Mouse (Mus musculus): ENCODE measurements around the gene Sike1. TPM values are rescaled to one million over a fixed set of nuclear protein-coding genes. Genes with fewer than 3 reads are reported as not detected.

Sike1 gene
- total RNA-seq, 2 experiments from 2014 or later = 60.9 to 72.9 TPM

DNA sequence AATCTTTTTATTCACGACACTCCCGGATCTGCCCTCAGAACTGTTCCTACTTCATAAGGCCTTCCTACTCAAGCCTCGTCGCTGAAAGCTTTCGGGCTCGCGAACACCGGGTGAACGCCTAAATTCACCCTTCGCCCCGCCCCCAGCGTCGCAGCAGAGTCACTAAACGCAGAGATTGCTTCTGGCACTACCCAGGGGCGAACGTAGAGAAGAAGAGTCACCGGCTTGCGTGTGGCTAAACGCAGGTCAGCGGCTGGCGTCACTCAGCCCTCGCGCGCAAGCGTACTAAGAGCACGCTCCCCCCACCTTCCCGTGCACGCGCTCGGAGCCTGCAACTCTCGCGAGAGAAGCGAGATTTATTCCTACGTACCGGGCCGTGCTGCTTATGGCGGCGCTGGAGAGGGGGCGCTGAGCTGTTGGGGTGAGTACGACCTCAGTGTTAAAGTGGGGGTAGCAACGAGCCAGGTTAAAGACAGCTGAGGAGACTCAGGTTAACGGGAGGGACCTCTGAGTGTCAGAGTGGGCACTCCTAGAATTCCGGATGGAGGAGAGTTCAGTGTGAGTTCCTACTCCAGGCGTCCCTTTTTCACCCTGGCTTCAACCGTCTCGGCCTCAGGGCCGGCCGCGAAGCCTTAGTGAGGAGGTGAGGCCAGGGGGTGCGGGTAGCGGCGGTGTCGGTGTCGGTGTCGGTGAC lies 24.9 kb downstream of the Sike1 start, which contains the start of gene Csde1:
TSS of gene Csde1 (plus strand) at position 178 of the 694 bp plus-strand sequence.
- intact Hi-C loops (cut with DNase I) = loop anchor here (1.0 kb wide), 1 partner anchor 25 kb away; the partner anchor contains the start of gene Sike1
- peak; percentile 97 to 98 for DNase-seq (ENCODE audit: low spot score in 2 of 2)

- intact Hi-C loops (cut with DNase I) = loop anchor here (1.0 kb wide), 1 partner anchor 26 kb away; the partner anchor contains the start of gene Sike1
These were observed 25.6 kb downstream of the Sike1 start for GRCm38 (mm10) chr3:103020943-103021638.

DNA sequence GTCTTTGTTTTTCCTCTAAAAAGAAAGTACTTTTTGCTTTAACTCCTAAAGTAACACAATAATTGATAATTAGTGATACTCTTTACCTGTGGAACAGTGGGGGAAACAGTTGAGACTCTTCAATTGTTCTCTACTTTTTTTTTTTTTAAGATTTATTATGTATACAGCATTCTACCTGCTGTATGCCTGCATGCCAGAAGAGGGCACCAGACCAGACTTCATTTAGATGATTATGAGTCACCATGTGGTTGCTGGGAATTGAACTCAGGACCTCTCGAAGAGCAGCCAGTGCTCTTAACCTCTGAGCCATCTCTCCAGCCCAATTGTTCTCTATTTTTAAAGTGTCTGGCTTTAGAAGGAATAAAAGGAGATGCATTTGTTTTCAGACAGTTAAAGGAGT lies 30.7 kb downstream of the Sike1 start:
- intact Hi-C loops (cut with DNase I) = no loop called here
- no peak for DNase-seq (ENCODE audit: low spot score in 2 of 2)

More at GRCm38 (mm10) chr3:103020943-103021638, 25.6 kb downstream of the Sike1 start:
- peak; percentile 90 to 92 for DNase-seq (ENCODE audit: low spot score in 2 of 2)

GRCm38 (mm10) chr3:103040285-103040684 lies 44.8 kb downstream of the Sike1 start:
- no peak for DNase-seq (ENCODE audit: low spot score in 2 of 2)
- intact Hi-C loops (cut with DNase I) = no loop called here

- intact Hi-C loops (cut with DNase I) = no loop called here
- no peak for DNase-seq (ENCODE audit: low spot score in 2 of 2)
These were observed 45.4 kb downstream of the Sike1 start for GRCm38 (mm10) chr3:103040861-103041379.

DNA sequence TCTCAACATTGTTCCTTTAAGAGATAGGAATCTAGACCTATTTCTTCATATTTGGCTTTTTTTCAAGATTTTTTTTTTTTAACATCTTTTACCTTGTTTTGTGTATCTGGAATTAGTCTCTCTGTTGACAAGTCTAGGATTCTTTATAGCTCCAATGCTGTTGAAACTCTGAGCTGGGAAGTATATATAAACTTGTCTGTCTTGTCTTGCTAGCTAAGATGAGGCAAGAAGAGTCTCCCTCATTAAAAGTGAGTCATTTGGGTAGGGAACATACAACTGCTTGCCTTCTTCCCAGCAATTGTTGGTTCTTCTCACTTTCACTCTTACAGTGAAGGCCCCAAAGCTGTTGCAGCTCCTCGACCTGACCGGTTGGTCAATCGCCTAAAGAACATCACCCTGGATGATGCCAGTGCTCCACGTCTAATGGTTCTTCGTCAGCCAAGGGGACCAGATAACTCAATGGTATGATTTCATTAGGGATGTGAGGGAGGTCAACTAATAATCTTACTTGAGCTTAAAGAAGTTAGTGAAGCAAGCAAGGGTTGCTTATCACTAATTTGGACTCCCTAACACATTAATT lies 60.6 kb downstream of the Sike1 start:
- no peak for DNase-seq (ENCODE audit: low spot score in 2 of 2)
- intact Hi-C loops (cut with DNase I) = loop anchor here (10.0 kb wide), 1 partner anchor 299 kb away; no protein-coding TSS in a partner anchor

- intact Hi-C loops (cut with DNase I) = loop anchor here (2.0 to 10.0 kb wide), 2 partner anchors 113 to 297 kb away; partner anchors contain the start of gene Bcas2
- DNase-seq (ENCODE audit: low spot score in 2 of 2) = peak in 1 of 2 experiments; percentile 9
These were observed 62.2 kb downstream of the Sike1 start for GRCm38 (mm10) chr3:103057752-103058151.

Other genes with a start within 250 kb of the Sike1 start
- not detected for gene Tshb, start 213.0 kb upstream of the Sike1 start, total RNA-seq (2021)
- gene Sycp1, start 59.6 kb upstream of the Sike1 start, total RNA-seq (2021) = not detected
- gene Nr1h5, start 31.6 kb upstream of the Sike1 start, total RNA-seq (2021) = not detected
- 100 to 1,000 TPM; 233 to 247 TPM for gene Csde1, start 24.7 kb downstream of the Sike1 start, total RNA-seq (2021)
- 10 to 100 TPM; 68.0 to 83.4 TPM for gene Nras, start 62.6 kb downstream of the Sike1 start, total RNA-seq (2021)
- gene Ampd1, start 78.3 kb downstream of the Sike1 start, total RNA-seq (2021) = not detected
- under 1 TPM; 0.39 to 0.45 TPM for gene Dennd2c, start 106.9 kb downstream of the Sike1 start, total RNA-seq (2021)
- gene Bcas2, start 175.9 kb downstream of the Sike1 start, total RNA-seq (2021) = 10 to 100 TPM; 67.6 to 79.7 TPM

Data from left cerebral cortex, postnatal 36 days (tissue).